Mouse (Mus musculus): ENCODE results near the gene Adcy2.

The Adcy2 gene

DNA sequence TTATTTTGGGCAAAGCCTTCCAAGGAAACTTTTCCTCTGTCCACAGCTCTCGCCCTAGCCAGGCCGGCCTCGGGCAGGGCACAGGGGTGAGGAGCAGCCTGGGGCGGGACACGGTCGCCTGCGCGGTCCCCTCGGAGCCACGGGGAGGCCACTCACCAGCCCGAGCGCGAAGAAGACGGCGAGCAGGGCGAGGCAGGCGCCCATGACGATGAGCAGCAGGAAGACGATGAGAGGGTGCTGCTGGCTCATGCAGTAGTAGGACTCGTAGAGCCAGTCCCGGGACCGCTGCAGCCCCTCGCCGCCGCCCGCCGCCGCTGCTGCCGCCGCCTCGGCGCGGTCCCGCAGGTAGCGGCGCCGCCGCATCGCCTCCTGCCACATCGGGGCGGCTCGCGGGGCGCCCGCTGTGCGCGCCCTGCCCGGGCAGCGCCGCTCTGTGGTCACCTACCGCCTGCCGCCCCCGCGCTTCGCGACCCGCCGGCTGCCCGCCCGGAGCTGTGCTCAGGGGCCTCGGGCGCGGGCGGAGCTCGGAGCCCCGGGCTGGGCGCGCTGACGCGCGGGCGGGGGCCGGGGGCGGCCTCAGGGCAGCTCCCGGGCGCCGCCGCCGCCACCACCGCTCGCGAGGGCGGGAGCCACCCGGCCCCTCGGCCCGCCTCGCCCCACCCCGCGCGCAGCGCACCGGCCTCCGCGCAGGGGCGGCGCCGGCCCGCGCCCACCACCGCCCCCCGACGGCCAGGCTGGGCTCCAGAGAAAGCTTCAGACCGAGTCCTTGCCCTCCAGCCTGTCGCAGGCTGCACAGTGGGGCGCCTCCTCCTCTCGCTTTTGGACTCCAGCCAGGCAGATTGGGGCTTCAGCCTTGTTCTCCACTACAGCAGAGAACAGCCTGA is at the start of gene Adcy2:
Gene Adcy2 (minus strand): TSS at position 624 of the 884 bp plus-strand sequence.
- no peak for DNase-seq (ENCODE audit: low read depth in 2 of 2, low spot score in 2 of 2)

GRCm38 (mm10) chr13:69036991-69037597 is 37.8 kb upstream of the Adcy2 start:
- no peak for DNase-seq (ENCODE audit: low read depth in 2 of 2, low spot score in 2 of 2)

DNA sequence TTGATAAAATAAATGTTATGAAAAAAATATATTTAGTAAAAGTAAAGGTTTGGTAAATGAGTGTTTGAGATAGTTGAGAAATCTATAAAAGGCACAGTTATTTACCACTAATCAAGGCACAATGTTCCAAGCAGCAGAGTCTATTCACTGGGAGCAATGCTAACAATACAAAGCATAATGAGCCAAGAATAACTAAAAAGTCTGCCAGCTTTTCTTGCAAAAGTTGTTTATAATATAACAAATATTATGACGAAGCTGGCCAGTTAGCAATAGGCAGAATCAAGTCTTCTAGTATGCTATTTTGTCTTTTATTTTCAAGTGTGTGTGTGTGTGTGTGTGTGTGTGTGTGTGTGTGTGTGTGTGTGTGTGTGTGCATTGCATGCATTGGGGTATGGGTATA is 35.3 kb upstream of the Adcy2 start:
- no peak for DNase-seq (ENCODE audit: low read depth in 2 of 2, low spot score in 2 of 2)

DNA sequence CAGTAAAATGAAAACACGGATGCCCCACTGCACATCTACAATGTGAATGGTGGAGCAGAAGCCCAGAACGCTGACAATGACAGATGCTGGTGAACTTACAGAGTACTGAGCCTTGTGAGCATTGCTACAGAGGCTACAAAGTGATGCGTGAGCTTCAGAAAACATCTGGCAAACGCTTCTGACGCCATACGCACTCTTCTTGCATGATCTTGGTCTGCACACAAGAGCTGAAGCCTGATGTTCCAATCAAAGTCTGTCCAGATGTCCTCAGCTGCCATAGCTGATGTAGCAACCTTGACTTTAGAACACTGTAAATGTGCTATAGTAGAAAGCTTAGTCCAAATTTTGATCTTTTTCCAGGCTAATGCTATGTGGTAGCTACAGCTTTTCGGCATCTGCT is 34.2 kb upstream of the Adcy2 start:
- no peak for DNase-seq (ENCODE audit: low read depth in 2 of 2, low spot score in 2 of 2)

DNA sequence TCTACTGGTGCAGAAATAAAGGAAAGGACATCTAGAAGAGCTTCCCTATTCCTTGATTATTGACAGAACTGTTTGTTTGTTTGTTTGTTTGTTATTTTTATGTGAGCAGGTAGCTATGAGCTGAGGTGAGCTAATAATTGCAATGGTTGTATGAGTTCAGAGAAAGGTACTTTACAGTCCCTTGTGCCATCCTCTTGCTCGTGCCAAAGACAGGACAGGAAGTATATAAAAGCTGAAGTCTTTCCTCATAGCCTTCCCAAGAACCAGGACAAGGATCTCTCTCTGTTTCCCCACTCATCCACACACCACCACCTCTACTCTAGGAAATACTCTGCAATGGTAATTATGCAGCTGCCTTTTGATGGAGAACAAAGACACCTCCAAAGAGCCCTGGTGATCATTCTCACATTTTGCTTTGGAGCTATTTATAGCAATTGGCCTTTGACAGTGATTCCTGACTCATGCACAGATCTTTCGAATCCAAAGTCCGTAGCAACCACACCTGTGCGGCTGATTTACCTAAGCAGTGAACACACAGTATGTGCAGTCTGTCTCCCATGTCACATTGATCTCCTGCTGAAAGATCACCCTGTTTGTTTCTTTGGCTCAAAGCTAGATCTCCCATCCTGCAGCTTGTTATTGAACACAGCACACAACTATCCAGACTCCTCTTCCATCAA is 29.9 kb upstream of the Adcy2 start:
- DNase-seq (ENCODE audit: low read depth in 2 of 2, low spot score in 2 of 2), result no peak

- DNase-seq (ENCODE audit: low read depth in 2 of 2, low spot score in 2 of 2), result no peak
Observed at GRCm38 (mm10) chr13:69024964-69025363, 25.6 kb upstream of the Adcy2 start.

DNA sequence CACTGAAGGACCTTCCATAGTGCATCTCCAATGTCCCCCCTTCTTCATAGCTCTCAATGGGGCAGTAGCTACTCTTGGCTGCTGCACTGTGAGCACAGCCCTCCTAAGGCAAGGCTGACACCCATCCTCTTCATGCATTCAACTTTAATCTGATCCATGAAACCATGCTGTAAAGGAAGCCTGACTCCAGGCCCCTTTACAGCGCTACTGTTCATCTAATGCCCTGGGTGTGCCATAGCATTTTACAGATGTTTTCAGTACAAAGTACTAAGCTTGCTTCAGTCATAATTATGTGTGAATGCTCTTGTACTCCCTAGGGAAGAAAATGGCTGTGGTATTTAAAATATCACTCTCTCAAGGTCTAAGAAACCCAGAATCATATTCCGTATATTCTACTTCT is 23.9 kb upstream of the Adcy2 start:
- DNase-seq (ENCODE audit: low read depth in 2 of 2, low spot score in 2 of 2), result no peak

DNA sequence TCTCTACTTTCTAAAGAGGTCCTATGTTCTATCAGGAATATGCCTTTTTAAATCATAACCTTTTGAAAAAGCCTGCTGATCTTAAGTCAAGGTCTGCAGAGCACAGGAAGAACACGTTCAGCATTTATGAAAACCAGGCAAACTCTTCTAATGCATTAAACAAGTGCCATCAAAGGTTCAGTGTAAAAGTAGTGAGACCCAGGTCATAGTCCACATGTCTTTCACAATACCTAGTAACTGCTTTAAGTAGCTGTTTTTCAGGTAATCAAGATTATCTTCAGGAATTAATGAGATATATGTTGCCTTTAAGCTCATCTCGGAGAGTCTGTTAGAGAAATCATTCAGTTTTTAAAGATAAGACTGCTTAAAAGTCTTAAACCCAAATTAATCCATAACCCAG is 21.2 kb upstream of the Adcy2 start:
- DNase-seq (ENCODE audit: low read depth in 2 of 2, low spot score in 2 of 2), result no peak

GRCm38 (mm10) chr13:69006915-69007314 is 7.6 kb upstream of the Adcy2 start:
- no peak for DNase-seq (ENCODE audit: low read depth in 2 of 2, low spot score in 2 of 2)

DNA sequence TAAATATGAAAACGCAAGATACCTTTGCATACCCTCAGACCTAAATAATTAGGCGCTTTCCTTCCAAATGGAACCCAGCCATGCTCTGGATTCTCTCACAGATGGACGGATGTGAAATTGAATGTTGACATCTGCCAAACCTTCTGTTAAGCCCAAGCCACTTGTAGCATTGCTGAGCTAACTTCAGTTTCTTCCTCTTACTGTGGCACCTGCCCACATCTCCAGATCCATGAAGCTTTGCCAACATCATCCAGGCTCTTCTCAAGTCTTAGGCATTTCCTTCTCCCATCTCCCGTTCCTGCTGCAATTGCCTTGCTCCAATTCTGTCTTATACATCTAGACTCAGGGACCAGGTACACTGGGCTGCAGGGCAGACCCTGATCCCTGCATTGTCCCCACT is 6.8 kb upstream of the Adcy2 start:
- no peak for DNase-seq (ENCODE audit: low read depth in 2 of 2, low spot score in 2 of 2)

DNA sequence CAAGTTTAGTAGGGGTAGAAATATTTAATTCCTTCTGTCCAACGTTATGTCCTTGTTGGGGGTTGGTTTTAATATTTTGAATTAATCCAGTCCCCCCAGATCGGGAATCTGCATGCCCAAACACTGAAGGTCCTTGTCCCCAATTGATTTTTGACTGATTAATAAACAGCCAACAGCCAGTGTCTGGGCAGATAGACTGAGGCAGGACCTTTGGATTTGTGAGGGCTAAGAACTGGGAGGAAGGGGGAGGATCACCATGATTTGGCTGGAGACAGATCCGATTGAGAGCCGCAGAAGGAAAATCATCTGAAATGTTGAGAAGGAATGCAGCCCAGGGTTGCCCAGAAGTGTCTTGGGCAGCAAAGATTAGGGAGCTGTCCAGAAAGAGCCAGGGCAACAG is 5.1 kb upstream of the Adcy2 start:
- DNase-seq (ENCODE audit: low read depth in 2 of 2, low spot score in 2 of 2), result no peak

DNA sequence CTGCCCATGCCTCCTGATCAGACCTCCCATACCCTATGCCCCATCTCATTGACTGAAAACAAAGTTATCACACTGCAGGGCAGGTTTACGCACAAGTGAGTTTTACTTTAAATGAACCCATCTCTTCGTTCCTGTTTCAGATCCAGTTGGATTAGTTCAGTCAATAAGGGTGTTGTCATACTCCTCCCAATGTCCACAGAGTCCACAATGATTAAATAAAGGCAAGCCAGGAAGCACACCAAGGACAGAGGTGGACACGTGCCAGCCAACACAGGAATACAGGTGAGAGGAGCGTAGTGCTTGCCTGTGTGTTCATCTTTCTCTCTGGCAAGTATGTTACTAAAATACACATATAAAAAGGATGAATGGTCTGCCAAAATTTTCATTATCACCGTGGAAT is 3.3 kb upstream of the Adcy2 start:
- no peak for DNase-seq (ENCODE audit: low read depth in 2 of 2, low spot score in 2 of 2)

GRCm38 (mm10) chr13:69002173-69002572 is 2.8 kb upstream of the Adcy2 start:
- no peak for DNase-seq (ENCODE audit: low read depth in 2 of 2, low spot score in 2 of 2)

- DNase-seq (ENCODE audit: low read depth in 2 of 2, low spot score in 2 of 2), result no peak
Observed at GRCm38 (mm10) chr13:68999826-69000225, 485 bp upstream of the Adcy2 start.

DNA sequence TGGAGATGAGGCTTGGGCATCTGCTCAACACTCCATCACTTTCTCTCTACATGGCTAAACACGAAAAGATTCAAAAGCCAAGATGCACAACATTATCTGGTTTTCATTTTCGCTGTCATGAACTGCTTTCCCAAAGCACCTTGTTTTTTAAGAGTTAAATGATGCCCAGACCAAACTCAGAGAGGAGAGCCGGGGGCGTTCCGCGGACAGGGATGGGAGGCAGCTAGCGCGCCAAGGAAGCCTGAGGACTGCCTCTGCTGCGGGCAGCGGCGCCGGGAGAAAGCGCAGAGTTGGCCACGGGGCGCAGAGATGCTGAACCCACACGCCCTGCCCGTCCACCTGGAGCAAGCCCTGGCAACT is 803 bp downstream of the Adcy2 start:
- no peak for DNase-seq (ENCODE audit: low read depth in 2 of 2, low spot score in 2 of 2)

- DNase-seq (ENCODE audit: low read depth in 2 of 2, low spot score in 2 of 2), result no peak
Observed at GRCm38 (mm10) chr13:68997821-68998551, 1.4 kb downstream of the Adcy2 start.

- DNase-seq (ENCODE audit: low read depth in 2 of 2, low spot score in 2 of 2), result no peak
Observed at GRCm38 (mm10) chr13:68997386-68997785, 2.0 kb downstream of the Adcy2 start.

DNA sequence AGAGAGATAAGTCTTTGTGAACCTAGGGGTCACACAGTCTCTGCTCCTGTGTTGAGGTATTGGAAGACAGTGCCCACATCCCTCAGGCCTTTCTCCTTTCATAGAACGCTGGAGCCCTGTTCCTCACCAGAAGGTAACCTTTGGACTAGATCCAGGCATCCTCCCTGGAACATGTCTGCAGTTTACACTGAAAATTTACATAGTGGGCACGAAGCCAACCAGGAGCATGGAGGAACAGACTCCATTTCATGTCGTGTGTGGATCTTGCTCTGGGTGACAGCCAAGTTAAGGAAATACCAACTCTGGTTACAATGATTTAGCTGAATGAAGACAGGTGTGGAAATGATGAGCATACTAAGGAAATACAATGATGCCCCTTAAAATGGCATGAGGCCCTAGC is 2.7 kb downstream of the Adcy2 start:
- DNase-seq (ENCODE audit: low read depth in 2 of 2, low spot score in 2 of 2), result no peak

DNA sequence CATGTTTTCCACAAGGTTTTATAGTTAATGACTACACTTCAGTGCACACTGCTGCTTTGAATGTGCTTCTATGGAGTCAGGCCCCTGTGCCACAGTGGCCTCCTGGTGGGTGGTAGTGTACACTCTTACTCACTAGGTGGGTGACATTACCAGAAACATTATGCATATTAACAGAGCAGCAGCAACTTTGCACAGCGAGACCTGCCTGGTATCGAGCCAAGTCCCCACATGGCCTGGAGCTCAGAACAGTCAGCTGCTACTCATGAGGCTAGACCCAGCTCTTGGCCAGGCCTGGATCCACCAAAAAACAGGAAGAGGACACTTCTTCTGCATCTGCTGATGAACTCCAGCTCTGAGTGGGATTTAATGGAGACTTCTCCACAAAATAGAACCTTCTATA is 13.6 kb downstream of the Adcy2 start:
- DNase-seq (ENCODE audit: low read depth in 2 of 2, low spot score in 2 of 2), result no peak

GRCm38 (mm10) chr13:68984000-68984399 is 15.3 kb downstream of the Adcy2 start:
- DNase-seq (ENCODE audit: low read depth in 2 of 2, low spot score in 2 of 2), result no peak

DNA sequence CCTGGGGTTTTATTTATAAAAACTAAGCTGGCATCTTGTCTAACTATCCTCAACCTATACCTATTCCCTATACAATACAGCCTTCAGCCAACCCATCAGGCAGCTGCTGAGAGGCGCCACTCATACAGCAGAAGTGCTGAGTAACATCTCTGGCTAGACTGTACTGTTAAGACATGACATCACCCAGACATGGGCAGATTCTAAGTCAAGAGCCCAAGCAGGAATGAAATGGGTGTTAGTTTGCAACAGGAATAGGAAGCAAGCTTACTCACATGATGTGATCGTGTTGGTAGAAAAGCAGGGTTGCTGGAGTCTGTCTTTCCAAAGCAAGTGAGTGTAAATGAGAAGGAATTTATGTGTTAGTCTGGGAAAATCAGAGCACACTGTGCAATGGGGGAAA is 18.3 kb downstream of the Adcy2 start:
- DNase-seq (ENCODE audit: low read depth in 2 of 2, low spot score in 2 of 2), result no peak

GRCm38 (mm10) chr13:68973143-68973542 is 26.2 kb downstream of the Adcy2 start:
- DNase-seq (ENCODE audit: low read depth in 2 of 2, low spot score in 2 of 2), result no peak

Measured in CD8-positive naive resting alpha-beta T cell, adult 2 months (primary cell).